Mouse (Mus musculus) olfactory bulb, adult 2 months (tissue): Measurements from ENCODE around the gene Fyn. TPM values are rescaled to one million over a fixed set of nuclear protein-coding genes. Genes with fewer than 3 reads are reported as not detected.

Experiments used
- H3K27ac ChIP-seq: fragments of 200-500 bp; 2 replicates; pipeline ENCODE4 v1.5.1; 2012; ENCODE audit warnings: low read depth, low read length; ENCODE audit not compliant: insufficient read depth
- H3K4me1 ChIP-seq: fragments of 200-500 bp; 2 replicates; pipeline ENCODE4 v1.6.1; 2012; ENCODE audit warnings: low read length; ENCODE audit not compliant: control insufficient read depth, insufficient read depth
- H3K4me3 ChIP-seq: fragments of 200-500 bp; 2 replicates; pipeline ENCODE4 v1.5.1; 2012; ENCODE audit warnings: mild to moderate bottlenecking, low read depth, low read length, moderate library complexity; ENCODE audit not compliant: insufficient read depth
- CTCF ChIP-seq: fragments of 200-500 bp; IDR thresholded peaks from 2 replicates; pipeline ENCODE4 v1.5.1; 2012; ENCODE audit warnings: low read depth, mild to moderate bottlenecking, low read length, moderate library complexity; ENCODE audit not compliant: insufficient read depth
- POLR2A ChIP-seq: fragments of 200-500 bp; IDR thresholded peaks from 2 replicates; pipeline ENCODE4 v1.6.1; 2012; ENCODE audit warnings: mild to moderate bottlenecking, low read depth, low read length, moderate library complexity; ENCODE audit not compliant: insufficient read depth
- WGBS: fragments of 180-500 bp; shearing (Covaris S2); methylation state at CpG from one replicate; pipeline ENCODE4 v1.1.7; 2018; 5-methylcytosine and 5-hydroxymethylcytosine counted together
- polyA plus RNA-seq: library from polyadenylated mRNA; stranded (reverse); fragments of >200 nt; gene quantifications from 2 replicates; pipeline ENCODE4 v1.2.4, GENCODE M21; 2012; ENCODE audit warnings: low replicate concordance; ENCODE audit not compliant: missing spikeins, insufficient read depth, insufficient read length

The Fyn gene
- polyA plus RNA-seq, 1 experiment, result 322 TPM

DNA sequence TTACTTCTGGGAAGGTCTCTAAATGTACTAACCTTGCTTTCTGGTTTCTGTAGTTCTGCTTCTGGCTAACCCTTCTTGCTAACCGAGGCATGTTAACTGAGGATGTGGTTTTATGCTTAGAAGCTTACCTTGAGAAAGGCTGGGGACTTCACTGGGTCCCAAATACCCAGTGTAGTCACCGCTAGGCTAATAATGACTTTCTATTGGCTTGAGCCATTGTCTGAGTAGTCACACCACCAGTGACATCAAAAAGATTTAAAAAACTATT lies 28.8 kb upstream of the Fyn start:
- TF ChIP-seq POLR2A (no peak), CTCF (no peak)
- Histone ChIP-seq H3K27ac (no peak overlapping the region), H3K4me1 (no peaks in the 10 kb centered on the region), H3K4me3 (no peak overlapping the region)
- 91% methylated on average over 2 of the region's 2 CpGs for WGBS

DNA sequence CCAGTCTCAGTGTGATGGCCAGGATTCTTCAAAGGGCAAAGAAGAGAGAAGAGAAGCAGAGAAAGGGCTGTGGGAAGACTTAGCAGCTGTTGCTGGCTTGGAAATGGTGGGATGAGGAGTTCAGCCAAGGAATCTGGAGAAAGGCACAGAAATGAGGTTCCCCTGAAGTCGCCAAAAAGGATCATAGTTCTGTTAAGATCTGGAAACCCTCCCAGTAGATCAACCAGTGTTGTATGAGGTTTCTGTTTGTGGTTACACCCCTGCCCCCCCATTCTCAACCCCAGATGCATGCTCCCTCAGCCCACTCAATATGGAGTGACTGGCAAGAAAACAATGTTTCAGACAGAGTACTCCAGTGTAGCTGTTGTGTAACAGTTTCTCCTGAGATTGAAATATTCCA lies 25.1 kb upstream of the Fyn start:
- no peak overlapping the region for H3K27ac ChIP-seq
- TF ChIP-seq POLR2A (no peak), CTCF (no peak)
- 64% methylated on average over 1 of the region's 1 CpGs for WGBS
- no peak overlapping the region for H3K4me3 ChIP-seq
- H3K4me1 ChIP-seq, result no peaks in the 10 kb centered on the region

DNA sequence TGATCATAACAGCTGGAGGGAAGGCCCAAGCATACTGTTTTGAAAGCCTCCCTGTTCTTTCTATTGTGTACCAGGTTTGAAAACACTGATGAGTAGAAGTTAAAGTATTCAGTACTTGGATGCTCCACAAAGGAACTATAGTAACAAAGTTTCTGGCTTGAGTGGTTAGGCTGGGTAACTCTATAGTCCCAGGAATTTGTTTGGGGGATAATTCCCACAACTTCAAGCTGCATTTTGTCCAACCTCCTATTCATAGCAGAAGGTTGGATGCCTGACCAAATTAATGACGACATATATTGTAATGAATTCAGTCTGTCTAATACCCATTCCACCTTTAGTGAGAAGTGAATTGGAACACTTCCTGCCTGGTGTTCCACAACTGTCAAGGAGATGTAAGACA lies 22.7 kb upstream of the Fyn start:
- H3K27ac ChIP-seq, result no peak overlapping the region
- no peaks in the 10 kb centered on the region for H3K4me1 ChIP-seq
- 33% methylated on average over 1 of the region's 1 CpGs for WGBS
- H3K4me3 ChIP-seq, result no peak overlapping the region
- no peak for TF ChIP-seq CTCF
- TF ChIP-seq POLR2A, result no peak

DNA sequence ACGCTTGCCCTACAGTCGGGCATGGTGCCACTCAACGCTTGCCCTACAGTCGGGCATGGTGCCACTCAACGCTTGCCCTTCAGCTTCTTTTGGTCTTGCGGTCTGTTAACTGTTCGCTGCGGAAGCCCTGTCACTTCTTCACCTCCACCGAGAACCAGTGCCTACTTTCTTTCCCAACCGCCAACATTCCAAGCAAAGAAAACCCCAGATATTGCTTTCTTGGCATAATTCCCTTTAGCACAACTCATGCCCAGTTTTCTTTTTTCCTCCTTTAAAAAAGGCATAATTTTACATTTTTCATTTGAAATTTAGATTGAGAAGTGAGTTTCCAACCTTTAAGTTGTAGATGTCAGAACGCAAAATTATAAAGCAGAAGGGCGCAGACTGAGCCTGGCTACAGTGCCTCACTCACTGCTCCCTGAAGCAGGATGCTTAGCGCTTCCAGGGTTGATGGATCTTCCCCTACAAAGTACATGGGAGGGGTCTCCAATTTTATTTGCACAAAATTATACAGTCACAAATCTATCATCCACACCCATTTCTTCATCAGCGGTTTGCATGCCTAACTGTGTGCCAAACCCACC lies 18.8 kb upstream of the Fyn start:
- Histone ChIP-seq H3K4me3 (no peak overlapping the region), H3K4me1 (no peaks in the 10 kb centered on the region), H3K27ac (no peak overlapping the region)
- WGBS, result 85% methylated on average over 14 of the region's 14 CpGs
- TF ChIP-seq POLR2A, result no peak
- TF ChIP-seq CTCF, result no peak

DNA sequence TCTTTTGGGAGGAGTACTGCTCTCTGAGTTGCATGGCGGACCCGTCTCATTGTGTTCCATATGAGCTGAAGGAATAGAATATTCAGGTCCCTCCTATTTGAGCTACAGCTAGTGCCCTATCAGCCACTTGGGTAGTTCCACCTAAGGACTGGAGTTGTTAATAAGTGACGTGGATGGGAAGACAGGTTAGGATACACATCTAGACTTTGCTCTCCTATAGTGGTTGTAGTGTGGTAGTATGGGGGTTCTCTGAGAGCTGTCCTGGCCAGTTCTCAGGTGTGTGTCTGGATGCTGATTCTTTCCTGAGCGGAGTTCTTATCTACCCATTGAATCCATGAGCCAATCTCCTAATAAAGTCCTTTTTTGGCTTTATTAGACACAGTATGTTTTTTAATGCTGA lies 4.5 kb upstream of the Fyn start:
- Histone ChIP-seq H3K4me3 (no peak overlapping the region), H3K27ac (no peak overlapping the region), H3K4me1 (peaks cover 2% of the 10 kb centered on the region; the same call in 1 of the 2 replicates)
- no peak for TF ChIP-seq CTCF
- TF ChIP-seq POLR2A, result no peak
- WGBS, result 97% methylated on average over 4 of the region's 4 CpGs

DNA sequence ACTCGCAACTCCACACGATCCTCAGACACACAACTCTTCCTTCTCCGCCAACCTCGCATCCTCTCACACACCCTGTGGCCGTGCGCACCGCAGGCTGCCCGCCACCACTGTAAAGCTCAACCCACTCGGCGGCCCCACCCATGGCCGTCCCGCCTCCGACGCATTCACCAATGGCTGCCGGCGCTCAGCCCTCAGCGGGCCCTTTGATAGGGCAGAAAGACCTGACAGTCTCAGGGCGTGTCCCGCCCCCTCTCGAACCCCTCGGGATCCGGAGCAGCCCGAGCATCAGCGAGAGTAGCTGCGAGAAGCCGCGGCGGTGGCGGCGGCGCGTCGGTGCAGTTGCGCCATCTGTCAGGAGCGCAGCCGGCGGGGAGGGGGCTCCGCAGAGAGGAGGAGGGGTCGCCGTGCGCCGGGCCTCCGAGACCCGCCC lies 862 bp downstream of the Fyn start:
- H3K27ac ChIP-seq, result peak overlapping the region; percentile 93
- TF ChIP-seq CTCF (no peak), POLR2A (peak; percentile 98)
- peaks cover 7% of the 10 kb centered on the region for H3K4me1 ChIP-seq
- WGBS, result under 1% methylated on average over 44 of the region's 44 CpGs
- H3K4me3 ChIP-seq, result peak overlapping the region; percentile 75

DNA sequence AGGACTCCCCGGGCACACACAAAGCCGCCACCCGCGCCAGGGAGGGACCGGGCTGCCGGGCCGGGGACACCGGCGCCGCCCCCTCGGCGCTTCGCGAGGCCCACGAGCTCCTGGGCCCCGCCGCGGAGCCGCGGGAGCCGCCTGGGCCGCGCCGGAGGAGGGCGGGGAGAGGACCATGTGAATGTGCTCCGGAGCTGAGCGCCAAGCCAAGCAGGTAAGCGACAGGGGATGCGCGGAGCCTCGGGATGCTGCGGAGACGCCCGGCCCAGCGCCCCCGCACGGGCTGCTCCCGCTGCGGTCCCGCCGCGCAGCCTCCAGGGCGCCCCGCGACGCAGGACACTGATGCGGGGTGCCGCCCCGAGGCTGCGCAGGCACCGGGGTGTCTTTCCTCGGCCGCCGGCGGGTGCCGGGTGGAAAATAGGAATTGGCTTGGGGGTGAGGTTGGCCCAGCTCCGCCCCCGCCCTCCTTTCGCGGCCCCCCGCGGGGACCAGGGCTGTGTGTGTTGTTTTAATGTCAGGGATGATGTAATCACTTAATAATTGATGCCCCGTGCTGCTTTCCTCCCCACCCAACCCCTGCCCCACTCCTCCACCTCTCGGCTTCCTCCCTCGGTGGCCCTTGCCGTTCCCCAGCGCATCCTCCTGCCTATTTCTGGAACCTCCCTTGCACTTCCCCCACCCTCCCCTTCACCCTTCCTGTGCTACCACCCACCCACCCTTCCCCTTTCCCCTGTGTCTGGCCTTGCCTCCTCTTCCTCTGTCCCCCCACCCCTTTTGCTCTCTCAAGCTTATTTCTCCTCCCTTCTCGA lies 1.5 kb downstream of the Fyn start:
- TF ChIP-seq CTCF (no peak), POLR2A (0 out of 2 replicates have a peak, but pooled peaks have one; percentile 11)
- Histone ChIP-seq H3K27ac (peak overlapping the region; percentile 93), H3K4me1 (peaks cover 9% of the 10 kb centered on the region), H3K4me3 (peak overlapping the region; percentile 75)
- WGBS, result under 1% methylated on average over 67 of the region's 68 CpGs

DNA sequence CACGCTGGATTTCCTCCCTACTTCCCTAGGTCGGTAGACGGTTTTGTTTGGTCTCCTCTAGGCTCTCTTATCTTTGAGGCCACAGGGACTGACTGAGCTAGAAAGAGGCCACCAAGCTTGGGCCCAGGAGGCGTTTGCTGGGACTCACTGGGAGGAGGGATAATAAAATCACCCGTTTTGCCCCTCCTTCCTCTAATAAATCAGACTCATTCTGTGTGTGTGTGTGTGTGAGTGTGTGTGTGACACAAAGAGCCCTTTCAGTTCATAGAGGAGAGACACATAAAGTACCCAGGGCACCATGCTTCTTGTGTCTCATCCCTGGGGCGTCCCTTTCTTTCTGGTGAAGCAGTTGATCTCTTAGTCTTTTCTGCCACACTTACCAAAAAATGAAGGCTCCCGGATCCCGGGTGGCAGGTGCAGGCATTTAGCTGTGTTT lies 2.1 kb downstream of the Fyn start:
- Histone ChIP-seq H3K27ac (peak overlapping the region; percentile 72), H3K4me1 (peaks cover 9% of the 10 kb centered on the region), H3K4me3 (peak overlapping the region; percentile 75)
- TF ChIP-seq CTCF (no peak), POLR2A (0 out of 2 replicates have a peak, but pooled peaks have one; percentile 10)
- 6% methylated on average over 8 of the region's 8 CpGs for WGBS

DNA sequence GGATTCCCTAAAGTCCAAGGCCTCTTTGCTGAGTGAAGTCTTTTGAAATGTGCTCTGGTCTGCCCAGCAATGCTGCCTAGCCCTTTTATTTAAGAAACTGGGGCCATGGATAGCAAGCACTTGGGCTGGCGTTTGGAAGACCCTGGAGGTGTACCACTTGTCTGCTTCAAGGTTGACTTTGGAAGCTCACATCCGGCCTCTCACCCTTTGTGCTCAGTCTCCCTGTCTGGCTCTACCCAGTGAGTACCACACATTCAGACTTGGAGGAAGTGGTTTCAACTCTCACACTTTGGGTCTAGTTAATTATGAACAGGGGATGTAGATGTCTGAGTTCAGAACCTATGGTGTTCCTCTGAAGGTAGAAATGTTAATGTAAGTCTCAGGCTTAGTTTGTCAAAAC lies 2.8 kb downstream of the Fyn start:
- Histone ChIP-seq H3K4me3 (peak overlapping the region; percentile 46), H3K27ac (peak overlapping the region; percentile 72), H3K4me1 (peaks cover 11% of the 10 kb centered on the region)
- TF ChIP-seq POLR2A (no peak), CTCF (no peak)
- WGBS, result 15% methylated on average over 2 of the region's 2 CpGs

DNA sequence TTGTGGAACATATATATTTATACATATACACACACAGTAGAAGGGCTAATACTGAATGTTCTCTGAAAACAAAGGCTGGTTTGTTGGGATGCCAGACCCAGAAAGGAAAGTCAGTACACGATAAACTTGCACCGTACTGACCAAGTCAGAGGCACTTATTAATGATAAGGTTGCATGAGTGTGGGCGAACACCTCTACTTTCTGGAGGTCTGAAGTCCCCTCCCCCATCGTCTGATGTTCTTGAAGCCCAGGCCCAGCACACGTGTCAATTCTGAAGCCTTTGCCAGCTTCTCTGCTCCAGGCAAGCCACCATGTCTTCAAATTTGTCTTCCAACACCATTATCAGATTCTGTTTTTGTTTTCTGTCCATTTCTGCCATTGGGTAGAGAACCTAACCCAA lies 3.3 kb downstream of the Fyn start:
- H3K27ac ChIP-seq, result no peak overlapping the region
- peak overlapping the region; percentile 34 for H3K4me3 ChIP-seq
- H3K4me1 ChIP-seq, result peaks cover 16% of the 10 kb centered on the region
- 50% methylated on average over 5 of the region's 5 CpGs for WGBS
- TF ChIP-seq POLR2A (no peak), CTCF (no peak)
